Mouse (Mus musculus) small intestine, adult 2 months (tissue): ENCODE results near the gene Pcgf2. TPM values are rescaled to one million over a fixed set of nuclear protein-coding genes. Genes with fewer than 3 reads are reported as not detected.
"Not testable (repeated sequence)": the region's sequence is repeated elsewhere in the genome, so short reads cannot be mapped to it uniquely, and the experiment has no call there.

Experiments used
- H3K27ac ChIP-seq: fragments of 200-500 bp; 2 replicates; pipeline ENCODE4 v1.5.1; 2012; ENCODE audit warnings: low read depth, low read length, control low read depth, inconsistent platforms; ENCODE audit not compliant: insufficient read depth
- H3K27me3 ChIP-seq: fragments of 200-500 bp; 2 replicates; pipeline ENCODE4 v1.6.1; 2012; ENCODE audit warnings: mild to moderate bottlenecking, moderate library complexity, low read length, inconsistent platforms; ENCODE audit not compliant: control insufficient read depth, insufficient read depth
- H3K36me3 ChIP-seq: fragments of 200-500 bp; 2 replicates; pipeline ENCODE4 v1.6.1; 2012; ENCODE audit warnings: mild to moderate bottlenecking, low read length, control low read depth, inconsistent platforms; ENCODE audit not compliant: control insufficient read depth, insufficient read depth
- H3K4me1 ChIP-seq: fragments of 200-500 bp; 2 replicates; pipeline ENCODE4 v1.6.1; 2012; ENCODE audit warnings: low read length, inconsistent platforms, mixed read lengths; ENCODE audit not compliant: control insufficient read depth, insufficient read depth, insufficient read length
- H3K4me3 ChIP-seq: fragments of 200-500 bp; 2 replicates; pipeline ENCODE4 v1.5.1; 2012; ENCODE audit warnings: low read depth, mild to moderate bottlenecking, control low read depth, inconsistent platforms, low read length, moderate library complexity
- CTCF ChIP-seq: fragments of 200-500 bp; IDR thresholded peaks from 2 replicates; pipeline ENCODE4 v1.5.1; 2012; ENCODE audit warnings: low read depth, mild to moderate bottlenecking, control low read depth, inconsistent platforms, low read length, moderate library complexity, mixed read lengths; ENCODE audit not compliant: insufficient replicate concordance, insufficient read length; ENCODE audit errors: extremely low read depth
- POLR2A ChIP-seq: fragments of 200-500 bp; IDR thresholded peaks from 2 replicates; pipeline ENCODE4 v1.6.1; 2012; ENCODE audit warnings: low read depth, mild to moderate bottlenecking, control low read depth, inconsistent platforms, low read length, moderate library complexity
- WGBS: fragments of 180-500 bp; shearing (Covaris S2); methylation state at CpG from one replicate; pipeline ENCODE4 v1.1.7; 2018; 5-methylcytosine and 5-hydroxymethylcytosine counted together
- polyA plus RNA-seq: library from polyadenylated mRNA; depleted of rRNA; stranded (reverse); fragments of >200 nt; gene quantifications from 2 replicates; pipeline ENCODE4 v1.2.3, GENCODE M21; 2012

Gene Pcgf2
- polyA plus RNA-seq, 1 experiment: 77.9 TPM

GRCm38 (mm10) chr11:97716021-97716420 is 15.7 kb upstream of the Pcgf2 start:
- Histone ChIP-seq H3K36me3 (peaks cover 32% of the 10 kb centered on the region), H3K27ac (no peak overlapping the region), H3K4me3 (no peak overlapping the region), H3K4me1 (peaks cover 2% of the 10 kb centered on the region; the same call in 1 of the 2 replicates), H3K27me3 (no peaks in the 10 kb centered on the region)
- 92% methylated on average over 8 of the region's 8 CpGs for WGBS
- no peak for TF ChIP-seq POLR2A

GRCm38 (mm10) chr11:97714784-97715760 is 14.8 kb upstream of the Pcgf2 start:
- Histone ChIP-seq H3K27ac (no peak overlapping the region), H3K4me1 (peaks cover 2% of the 10 kb centered on the region; the same call in 1 of the 2 replicates), H3K27me3 (no peaks in the 10 kb centered on the region), H3K4me3 (no peak overlapping the region), H3K36me3 (peaks cover 32% of the 10 kb centered on the region)
- 77% methylated on average over 14 of the region's 14 CpGs for WGBS
- TF ChIP-seq POLR2A (no peak), CTCF (no peak)

- Histone ChIP-seq H3K27me3 (no peaks in the 10 kb centered on the region), H3K27ac (no peak overlapping the region), H3K4me1 (no peaks in the 10 kb centered on the region), H3K4me3 (no peak overlapping the region), H3K36me3 (peaks cover 26% of the 10 kb centered on the region)
- no peak for TF ChIP-seq CTCF
- TF ChIP-seq POLR2A: no peak
- 97% methylated on average over 3 of the region's 3 CpGs for WGBS
These were observed 14.1 kb upstream of the Pcgf2 start for GRCm38 (mm10) chr11:97714356-97714755.

GRCm38 (mm10) chr11:97713896-97714295 is 13.6 kb upstream of the Pcgf2 start:
- Histone ChIP-seq H3K36me3 (peaks cover 28% of the 10 kb centered on the region), H3K4me1 (no peaks in the 10 kb centered on the region), H3K4me3 (no peak overlapping the region), H3K27me3 (no peaks in the 10 kb centered on the region), H3K27ac (no peak overlapping the region)
- no peak for TF ChIP-seq CTCF
- no peak for TF ChIP-seq POLR2A
- 85% methylated on average over 8 of the region's 8 CpGs for WGBS

GRCm38 (mm10) chr11:97712286-97712685 is 12.0 kb upstream of the Pcgf2 start:
- Histone ChIP-seq H3K4me1 (no peaks in the 10 kb centered on the region), H3K27ac (no peak overlapping the region), H3K27me3 (no peaks in the 10 kb centered on the region), H3K36me3 (peaks cover 38% of the 10 kb centered on the region), H3K4me3 (no peak overlapping the region)
- WGBS: 88% methylated on average over 15 of the region's 15 CpGs
- TF ChIP-seq POLR2A (no peak), CTCF (no peak)

- H3K36me3 ChIP-seq: peaks cover 47% of the 10 kb centered on the region
- no peaks in the 10 kb centered on the region for H3K27me3 ChIP-seq
- H3K27ac ChIP-seq: no peak overlapping the region
- WGBS: 71% methylated on average over 13 of the region's 13 CpGs
- no peak overlapping the region for H3K4me3 ChIP-seq
- no peaks in the 10 kb centered on the region for H3K4me1 ChIP-seq
- TF ChIP-seq CTCF (no peak), POLR2A (no peak)
These were observed 11.1 kb upstream of the Pcgf2 start for GRCm38 (mm10) chr11:97711200-97711900.

GRCm38 (mm10) chr11:97710067-97710466 is 9.8 kb upstream of the Pcgf2 start:
- H3K27ac ChIP-seq, H3K27me3 ChIP-seq, H3K4me1 ChIP-seq, H3K4me3 ChIP-seq: not testable (repeated sequence)
- 76% methylated on average over 2 of the region's 2 CpGs for WGBS
- peaks cover 50% of the 10 kb centered on the region for H3K36me3 ChIP-seq
